Mouse (Mus musculus) heart, postnatal 4 days (tissue): Measurements from ENCODE around the gene Eif4g3. TPM values are rescaled to one million over a fixed set of nuclear protein-coding genes. Genes with fewer than 3 reads are reported as not detected.

Experiments used
- DNase-seq: peaks from one replicate; pipeline ENCODE4 v3.0.0; 2021
- total RNA-seq, 2 experiments: library from RNA; stranded (reverse); gene quantifications; 2 replicates each; pipeline ENCODE4 v1.2.3; 2021

Eif4g3 gene
- total RNA-seq, 2 experiments from 2014 or later = 57.8 to 59.2 TPM

- no peak for DNase-seq
Observed at GRCm38 (mm10) chr4:138102413-138102812, 109.6 kb downstream of the Eif4g3 start.

- no peak for DNase-seq
Observed at GRCm38 (mm10) chr4:138104967-138105366, 112.1 kb downstream of the Eif4g3 start.

GRCm38 (mm10) chr4:138107441-138108409, 114.9 kb downstream of the Eif4g3 start:
- DNase-seq = peak; percentile 66

GRCm38 (mm10) chr4:138108541-138108940, 115.7 kb downstream of the Eif4g3 start:
- no peak for DNase-seq

- DNase-seq = no peak
Observed at GRCm38 (mm10) chr4:138109332-138109731, 116.5 kb downstream of the Eif4g3 start.

- DNase-seq = no peak
Observed at GRCm38 (mm10) chr4:138111858-138112257, 119.0 kb downstream of the Eif4g3 start.

- DNase-seq = peak; percentile 32
Observed at GRCm38 (mm10) chr4:138119740-138120139, 126.9 kb downstream of the Eif4g3 start.

GRCm38 (mm10) chr4:138124046-138124445, 131.2 kb downstream of the Eif4g3 start:
- DNase-seq = no peak

GRCm38 (mm10) chr4:138127371-138127770, 134.5 kb downstream of the Eif4g3 start:
- no peak for DNase-seq

GRCm38 (mm10) chr4:138127781-138128180, 135.0 kb downstream of the Eif4g3 start:
- no peak for DNase-seq

- DNase-seq = no peak
Observed at GRCm38 (mm10) chr4:138130149-138130548, 137.3 kb downstream of the Eif4g3 start.

- peak; percentile 34 for DNase-seq
Observed at GRCm38 (mm10) chr4:138131226-138131625, 138.4 kb downstream of the Eif4g3 start.

GRCm38 (mm10) chr4:138131716-138132115, 138.9 kb downstream of the Eif4g3 start:
- no peak for DNase-seq

GRCm38 (mm10) chr4:138133360-138133759, 140.5 kb downstream of the Eif4g3 start:
- DNase-seq = no peak

- no peak for DNase-seq
Observed at GRCm38 (mm10) chr4:138137336-138137735, 144.5 kb downstream of the Eif4g3 start.

- no peak for DNase-seq
Observed at GRCm38 (mm10) chr4:138137804-138138203, 145.0 kb downstream of the Eif4g3 start.

- peak; percentile 27 for DNase-seq
Observed at GRCm38 (mm10) chr4:138138219-138138618, 145.4 kb downstream of the Eif4g3 start.

- peak; percentile 18 for DNase-seq
Observed at GRCm38 (mm10) chr4:138141358-138141757, 148.5 kb downstream of the Eif4g3 start.

GRCm38 (mm10) chr4:138147176-138147575, 154.4 kb downstream of the Eif4g3 start:
- no peak for DNase-seq

- DNase-seq = no peak
Observed at GRCm38 (mm10) chr4:138149977-138150376, 157.2 kb downstream of the Eif4g3 start.

GRCm38 (mm10) chr4:138151226-138151625, 158.4 kb downstream of the Eif4g3 start:
- no peak for DNase-seq

GRCm38 (mm10) chr4:138153980-138154379, 161.2 kb downstream of the Eif4g3 start:
- DNase-seq = peak; percentile 42

- no peak for DNase-seq
Observed at GRCm38 (mm10) chr4:138160918-138161317, 168.1 kb downstream of the Eif4g3 start.

- no peak for DNase-seq
Observed at GRCm38 (mm10) chr4:138161550-138161949, 168.7 kb downstream of the Eif4g3 start.
